Mouse (Mus musculus) layer of hippocampus, adult 8-10 months (tissue): ENCODE measurements around the gene Arl2. TPM values are rescaled to one million over a fixed set of nuclear protein-coding genes. Genes with fewer than 3 reads are reported as not detected.
A peak's percentile ranks its signal among the peaks of the same experiment; 100 is the strongest.

ENCODE experiments used
- DNase-seq, 2 experiments: peaks; one replicate each; pipeline ENCODE4 v3.0.0; 2022; ENCODE audit warnings: low spot score in 2 of 2
- total RNA-seq, 4 experiments: library from RNA; stranded (reverse); gene quantifications; 2 replicates each; pipeline ENCODE4 v1.2.4; 2022

Gene Arl2
- total RNA-seq, 4 experiments from 2014 or later, result 79.8 to 93.3 (median 85.0) TPM

GRCm38 (mm10) chr19:6126789-6127580 is 14.4 kb downstream of the Arl2 start:
- DNase-seq, result no peak

- no peak for DNase-seq
These were observed 15.1 kb downstream of the Arl2 start for GRCm38 (mm10) chr19:6126289-6126688.

- no peak for DNase-seq
These were observed 16.4 kb downstream of the Arl2 start for GRCm38 (mm10) chr19:6124898-6125297.

- DNase-seq, result no peak
These were observed 18.0 kb downstream of the Arl2 start for GRCm38 (mm10) chr19:6123330-6123729.

GRCm38 (mm10) chr19:6121761-6122160 is 19.6 kb downstream of the Arl2 start:
- no peak for DNase-seq

GRCm38 (mm10) chr19:6118677-6119185 is 22.6 kb downstream of the Arl2 start:
- no peak for DNase-seq

GRCm38 (mm10) chr19:6117986-6118676 is 23.2 kb downstream of the Arl2 start, which contains the start of gene Sac3d1:
Gene Sac3d1 (minus strand): TSS chr19:6118650.
- peak; percentile 86 to 89 for DNase-seq

GRCm38 (mm10) chr19:6117346-6117985 is 23.9 kb downstream of the Arl2 start:
- no peak for DNase-seq

GRCm38 (mm10) chr19:6116113-6116850 is 25.1 kb downstream of the Arl2 start:
- no peak for DNase-seq

- DNase-seq, result no peak
These were observed 28.2 kb downstream of the Arl2 start for GRCm38 (mm10) chr19:6113116-6113515.

- DNase-seq, result no peak
These were observed 35.8 kb downstream of the Arl2 start, which contains the start of gene Naaladl1 for GRCm38 (mm10) chr19:6105586-6105985. Gene Naaladl1 (plus strand): TSS chr19:6105782.

- no peak for DNase-seq
These were observed 36.9 kb downstream of the Arl2 start for GRCm38 (mm10) chr19:6104476-6104875.

GRCm38 (mm10) chr19:6102169-6102853 is 39.0 kb downstream of the Arl2 start:
- no peak for DNase-seq

GRCm38 (mm10) chr19:6101186-6101585 is 40.2 kb downstream of the Arl2 start:
- DNase-seq, result no peak

- DNase-seq, result no peak
These were observed 43.5 kb downstream of the Arl2 start for GRCm38 (mm10) chr19:6097847-6098246.

- no peak for DNase-seq
These were observed 47.2 kb downstream of the Arl2 start, which contains the start of gene AC131692.1 for GRCm38 (mm10) chr19:6094119-6094518. Gene AC131692.1 (plus strand): TSS chr19:6094419.

GRCm38 (mm10) chr19:6088841-6089240 is 52.5 kb downstream of the Arl2 start:
- no peak for DNase-seq

- DNase-seq, result no peak
These were observed 55.9 kb downstream of the Arl2 start for GRCm38 (mm10) chr19:6085417-6085879.

GRCm38 (mm10) chr19:6084478-6085248 is 56.7 kb downstream of the Arl2 start, which contains the start of the genes Zfpl1 and Cdca5:
Gene Zfpl1 (minus strand): TSS chr19:6084956.
Gene Cdca5 (plus strand): TSS chr19:6084983.
- DNase-seq, result peak; percentile 96 to 97
